Mouse (Mus musculus): ENCODE measurements around the gene Uaca. TPM values are rescaled to one million over a fixed set of nuclear protein-coding genes. Genes with fewer than 3 reads are reported as not detected.

The Uaca gene
- total and polyA plus RNA-seq, 3 experiments, result 0.17 to 0.34 TPM; not detected in 1

- H3K4me2 ChIP-seq (ENCODE audit: insufficient read depth, low read depth, poor library complexity, severe bottlenecking), result no peak overlapping the region
- no peak overlapping the region for H3K4me3 ChIP-seq (replicated peaks in 1 of 3; ENCODE audit: low read depth in 2 of 3, low read length in 2 of 3, poor library complexity in 1 of 3)
- H3K9me3 ChIP-seq (replicated peaks; ENCODE audit: low read length), result peaks cover 3% of the 10 kb centered on the region
- TF ChIP-seq UBTF (IDR thresholded peaks at IDR 0.05; ENCODE audit: low read depth, low read length), result no peak
- TF ChIP-seq KAT2A (IDR thresholded peaks at IDR 0.05; ENCODE audit: insufficient replicate concordance, low read length), result no peak
- TF ChIP-seq JUND (conservative IDR thresholded peaks at IDR 0.05; ENCODE audit: low read depth, low read length), result no peak
- TF ChIP-seq BHLHE40 (IDR thresholded peaks at IDR 0.05; ENCODE audit: low read depth, low read length), result no peak
- peaks cover 0 to 5% of the 10 kb centered on the region in 2 experiments; a peak in 2 of 4 replicates for H3K4me1 ChIP-seq (ENCODE audit: control insufficient read depth in 1 of 2, insufficient read depth in 2 of 2)
- in situ Hi-C loops (cut with MboI; ENCODE audit: low pct_ligation_motif_present, low pct_unique_long_range_greater_than_20kb, low sequenced_read_pairs), result no loop called here
- H3K27ac ChIP-seq (ENCODE audit: insufficient read depth, low read depth), result no peak overlapping the region
- dilution Hi-C loops (cut with MboI; ENCODE audit: extremely low pct_ligation_motif_present, extremely low pct_unique_long_range_greater_than_20kb, low sequenced_read_pairs), result no loop called here
- no peaks in the 10 kb centered on the region for H3K36me3 ChIP-seq (replicated peaks in 1 of 2; ENCODE audit: control insufficient read depth in 1 of 2, insufficient read depth in 1 of 2, low read length in 1 of 2)
- peaks cover 3% of the 10 kb centered on the region for H3K27me3 ChIP-seq (replicated peaks)
- no peaks in the 10 kb centered on the region for H3K79me2 ChIP-seq (replicated peaks; ENCODE audit: control insufficient read depth, extremely low read depth, insufficient read depth, poor library complexity, severe bottlenecking)
- DNase-seq (ENCODE audit: extremely low read depth), result no peak
- no peak overlapping the region for H3K9ac ChIP-seq (ENCODE audit: insufficient read depth, low read depth)
Measured at GRCm38 (mm10) chr9:60836151-60836550, 41.8 kb downstream of the Uaca start.

- peaks cover 3% of the 10 kb centered on the region for H3K9me3 ChIP-seq (replicated peaks; ENCODE audit: low read length)
- DNase-seq (ENCODE audit: extremely low read depth), result no peak
- H3K79me2 ChIP-seq (replicated peaks; ENCODE audit: control insufficient read depth, extremely low read depth, insufficient read depth, poor library complexity, severe bottlenecking), result no peaks in the 10 kb centered on the region
- TF ChIP-seq SMC3 (IDR thresholded peaks at IDR 0.05; ENCODE audit: low read depth, low read length), result no peak
- TF ChIP-seq CTCF (conservative IDR thresholded peaks at IDR 0.05 in 1 of 2, IDR thresholded peaks at IDR 0.05 in 1 of 2; ENCODE audit: low read depth in 2 of 2, low read length in 2 of 2), result no peak
- TF ChIP-seq MAX (IDR thresholded peaks at IDR 0.05; ENCODE audit: low read length), result no peak
- TF ChIP-seq EP300 (IDR thresholded peaks at IDR 0.05; ENCODE audit: low read length), result no peak
- TF ChIP-seq BHLHE40 (IDR thresholded peaks at IDR 0.05; ENCODE audit: low read depth, low read length), result no peak
- no peak for TF ChIP-seq MAFK (IDR thresholded peaks at IDR 0.05; ENCODE audit: insufficient replicate concordance, low read length)
- TF ChIP-seq POLR2A (IDR thresholded peaks at IDR 0.05; ENCODE audit: low read depth, low read length), result no peak
- no peak for TF ChIP-seq PAX5 (IDR thresholded peaks at IDR 0.05; ENCODE audit: low read length)
- no peak for TF ChIP-seq ETS1 (conservative IDR thresholded peaks at IDR 0.05; ENCODE audit: low read depth, low read length)
- no peak for TF ChIP-seq POLR2AphosphoS2 (IDR thresholded peaks at IDR 0.05; ENCODE audit: low read depth, low read length)
- TF ChIP-seq TBP (conservative IDR thresholded peaks at IDR 0.05; ENCODE audit: low read depth, low read length), result no peak
- TF ChIP-seq RCOR1 (conservative IDR thresholded peaks at IDR 0.05; ENCODE audit: low read depth, low read length), result no peak
- no peak overlapping the region for H3K27ac ChIP-seq (ENCODE audit: insufficient read depth, low read depth)
- dilution Hi-C loops (cut with MboI; ENCODE audit: extremely low pct_ligation_motif_present, extremely low pct_unique_long_range_greater_than_20kb, low sequenced_read_pairs) (no loop called here), in situ Hi-C loops (cut with MboI; ENCODE audit: low pct_ligation_motif_present, low pct_unique_long_range_greater_than_20kb, low sequenced_read_pairs) (no loop called here)
- H3K4me2 ChIP-seq (ENCODE audit: insufficient read depth, low read depth, poor library complexity, severe bottlenecking), result no peak overlapping the region; the same call in 1 of the 2 replicates
- H3K27me3 ChIP-seq (replicated peaks), result peaks cover 3% of the 10 kb centered on the region
- no peak overlapping the region for H3K9ac ChIP-seq (ENCODE audit: insufficient read depth, low read depth)
- H3K4me3 ChIP-seq (replicated peaks in 1 of 3; ENCODE audit: low read depth in 2 of 3, low read length in 2 of 3, poor library complexity in 1 of 3), result no peak overlapping the region
- H3K4me1 ChIP-seq (ENCODE audit: control insufficient read depth in 1 of 2, insufficient read depth in 2 of 2), result peaks cover 0 to 5% of the 10 kb centered on the region in 2 experiments; a peak in 2 of 4 replicates
- no peaks in the 10 kb centered on the region for H3K36me3 ChIP-seq (replicated peaks in 1 of 2; ENCODE audit: control insufficient read depth in 1 of 2, insufficient read depth in 1 of 2, low read length in 1 of 2)
Measured at GRCm38 (mm10) chr9:60837078-60837448, 42.7 kb downstream of the Uaca start.
